Mouse (Mus musculus) heart, adult 2 months (tissue): ENCODE measurements at regions not wholly inside any gene's neighbourhood (a gene's known extent, or its start where the extent isn't known, plus 50 kb on each side); places are given as distances from the start of the nearest gene placed in this dataset.

Experiments
- DNase-seq, 2 experiments: peaks; one replicate each; pipeline ENCODE4 v3.0.0; 2021
- H3K27ac ChIP-seq: fragments of 200-600 bp; 2 replicates; pipeline ENCODE4 v1.8.1; 2022
- H3K27me3 ChIP-seq: fragments of 200-500 bp; 2 replicates; pipeline ENCODE4 v1.6.1; 2012; ENCODE audit warnings: mild to moderate bottlenecking, low read length, inconsistent platforms, mixed read lengths; ENCODE audit not compliant: control insufficient read depth, insufficient read depth
- H3K36me3 ChIP-seq: fragments of 200-500 bp; 2 replicates; pipeline ENCODE4 v1.6.1; 2012; ENCODE audit warnings: low read length, inconsistent platforms; ENCODE audit not compliant: control insufficient read depth, insufficient read depth
- H3K4me1 ChIP-seq: fragments of 200-500 bp; 2 replicates; pipeline ENCODE4 v1.6.1; 2011; ENCODE audit warnings: low read length; ENCODE audit not compliant: control insufficient read depth, insufficient read depth
- H3K4me3 ChIP-seq: fragments of 200-600 bp; 2 replicates; pipeline ENCODE4 v1.8.1; 2022
- H3K79me2 ChIP-seq: fragments of 200-500 bp; replicated peaks from 2 replicates; pipeline ENCODE4 v1.6.1; 2012; ENCODE audit warnings: mild to moderate bottlenecking, inconsistent platforms, low read length, moderate library complexity, mixed read lengths; ENCODE audit not compliant: control insufficient read depth, insufficient read depth
- H3K9ac ChIP-seq: fragments of 200-500 bp; 2 replicates; pipeline ENCODE4 v1.6.1; 2012; ENCODE audit warnings: low read depth, mild to moderate bottlenecking, control low read depth, inconsistent platforms, low read length, mixed read lengths
- CTCF ChIP-seq: fragments of 200-600 bp; IDR thresholded peaks from 2 replicates; pipeline ENCODE4 v1.8.1; 2022; ENCODE audit warnings: antibody characterized with exemption, mild to moderate bottlenecking, moderate library complexity
- EP300 ChIP-seq: fragments of 200-500 bp; IDR thresholded peaks from 2 replicates; pipeline ENCODE4 v1.6.1; 2011; ENCODE audit warnings: low read depth, low read length, control low read depth; ENCODE audit not compliant: insufficient read depth
- POLR2A ChIP-seq: fragments of 200-500 bp; IDR thresholded peaks from 2 replicates; pipeline ENCODE4 v1.6.1; 2011; ENCODE audit warnings: mild to moderate bottlenecking, low read depth, low read length, control low read depth; ENCODE audit not compliant: insufficient read depth
- WGBS: fragments of 180-500 bp; shearing (Covaris S2); methylation state at CpG from one replicate; pipeline ENCODE4 v1.1.7; 2018; 5-methylcytosine and 5-hydroxymethylcytosine counted together
- intact Hi-C: fragments of 180-260 bp; cut with DNase I; formaldehyde crosslinking; loops from one replicate; pipeline ENCODE4 v1.15.1; 2025

- WGBS, result 98% methylated on average over 1 of the region's 1 CpGs
- Histone ChIP-seq H3K4me1 (peaks cover 5% of the 10 kb centered on the region), H3K9ac (no peak overlapping the region), H3K79me2 (no peaks in the 10 kb centered on the region), H3K4me3 (no peak overlapping the region), H3K36me3 (no peaks in the 10 kb centered on the region), H3K27ac (peak overlapping the region; percentile 16; the same call in 1 of the 2 replicates), H3K27me3 (no peaks in the 10 kb centered on the region)
- DNase-seq, result no peak
- intact Hi-C loops, result loop anchor here (5.0 kb wide), 4 partner anchors 63 to 133 kb away; no protein-coding TSS in a partner anchor
- TF ChIP-seq POLR2A (no peak), EP300 (no peak), CTCF (no peak)
Observed at GRCm38 (mm10) chr9:41328959-41329358, 167.5 kb upstream of the Ubash3b start.

- DNase-seq, result peak in 1 of 2 experiments; percentile 3
- Histone ChIP-seq H3K27ac (peak overlapping the region; percentile 16; the same call in 1 of the 2 replicates), H3K9ac (no peak overlapping the region), H3K36me3 (no peaks in the 10 kb centered on the region), H3K79me2 (no peaks in the 10 kb centered on the region), H3K27me3 (no peaks in the 10 kb centered on the region), H3K4me3 (no peak overlapping the region), H3K4me1 (peaks cover 5% of the 10 kb centered on the region)
- intact Hi-C loops, result loop anchor here (5.0 kb wide), 4 partner anchors 64 to 134 kb away; no protein-coding TSS in a partner anchor
- TF ChIP-seq POLR2A (no peak), EP300 (no peak), CTCF (no peak)
- 59% methylated on average over 5 of the region's 5 CpGs for WGBS
Observed at GRCm38 (mm10) chr9:41328480-41328879, 167.0 kb upstream of the Ubash3b start.

GRCm38 (mm10) chr9:41328056-41328455 lies 166.6 kb upstream of the Ubash3b start:
- Histone ChIP-seq H3K27ac (peak overlapping the region; percentile 11; the same call in 1 of the 2 replicates), H3K79me2 (no peaks in the 10 kb centered on the region), H3K9ac (no peak overlapping the region), H3K36me3 (no peaks in the 10 kb centered on the region), H3K4me3 (no peak overlapping the region), H3K27me3 (no peaks in the 10 kb centered on the region), H3K4me1 (peaks cover 5% of the 10 kb centered on the region)
- intact Hi-C loops, result loop anchor here (5.0 kb wide), 4 partner anchors 64 to 134 kb away; no protein-coding TSS in a partner anchor
- no peak for TF ChIP-seq CTCF
- 18% methylated on average over 1 of the region's 1 CpGs for WGBS
- DNase-seq, result no peak

DNA sequence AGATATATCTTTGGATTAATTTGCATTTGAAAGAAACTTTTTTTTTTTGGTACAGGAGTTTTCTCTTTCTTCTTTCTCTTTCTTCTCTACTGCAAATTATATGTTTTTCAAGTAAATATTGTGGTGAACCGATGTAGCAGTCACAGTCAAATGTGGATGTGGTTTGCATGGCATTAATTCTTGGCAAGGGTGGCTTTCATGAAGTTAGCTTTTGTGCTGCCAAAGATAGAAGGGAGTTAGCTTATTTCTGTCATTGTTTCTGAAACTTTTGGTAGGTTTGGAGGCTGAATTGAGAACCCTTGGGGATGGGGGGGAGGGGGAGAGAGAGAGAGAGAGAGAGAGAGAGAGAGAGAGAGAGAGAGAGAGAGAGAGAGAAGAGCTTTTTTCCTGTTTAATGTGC lies 166.1 kb upstream of the Ubash3b start:
- no peaks in the 10 kb centered on the region for H3K36me3 ChIP-seq
- H3K79me2 ChIP-seq, result no peaks in the 10 kb centered on the region
- H3K27me3 ChIP-seq, result no peaks in the 10 kb centered on the region
- 63% methylated on average over 1 of the region's 1 CpGs for WGBS
- DNase-seq, result no peak
- H3K9ac ChIP-seq, result no peak overlapping the region
- no peak for TF ChIP-seq EP300
- TF ChIP-seq POLR2A, result no peak
- TF ChIP-seq CTCF, result no peak
- no peak overlapping the region for H3K4me3 ChIP-seq
- peaks cover 5% of the 10 kb centered on the region for H3K4me1 ChIP-seq
- peak overlapping the region; percentile 60 for H3K27ac ChIP-seq
- intact Hi-C loops, result loop anchor here (2.0 to 5.0 kb wide), 5 partner anchors 49 to 135 kb away; no protein-coding TSS in a partner anchor

DNA sequence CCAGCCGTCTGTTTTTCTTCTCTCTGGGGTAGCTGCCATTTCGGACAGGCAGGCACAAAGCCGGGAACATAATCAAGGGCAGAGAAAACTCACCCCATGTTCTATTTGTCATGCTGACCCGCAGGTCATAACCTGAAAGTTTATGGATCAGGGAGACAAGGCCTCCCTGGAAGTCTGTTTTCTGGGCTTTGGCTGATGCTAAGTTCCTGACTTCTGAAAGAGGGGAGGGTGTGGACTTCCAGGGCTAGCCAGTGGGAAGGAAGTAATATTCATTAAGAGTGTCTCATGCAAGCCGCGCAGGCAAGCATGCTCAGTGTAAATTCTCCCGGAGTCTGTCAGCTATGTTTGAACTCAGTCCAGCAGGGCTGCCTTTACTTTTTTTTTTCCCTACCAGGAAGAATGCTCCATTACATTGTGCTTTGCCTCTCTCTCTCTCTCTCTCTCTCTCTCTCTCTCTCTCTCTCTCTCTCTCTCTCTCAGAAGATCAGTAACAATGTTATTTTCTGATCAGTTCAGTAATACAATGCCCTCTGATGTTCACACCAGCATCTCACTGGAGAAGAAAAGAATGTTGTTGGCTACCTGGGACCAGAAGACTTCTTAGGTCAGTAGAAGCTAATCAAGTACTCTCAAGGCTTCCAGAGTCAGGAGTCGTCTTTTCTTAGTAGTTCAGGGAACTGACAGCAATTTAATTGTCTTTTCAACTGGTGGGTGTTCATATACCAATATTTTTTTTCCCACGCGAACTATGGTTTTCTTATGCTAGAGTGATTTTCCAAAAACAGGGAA lies 165.5 kb upstream of the Ubash3b start:
- H3K27me3 ChIP-seq, result no peaks in the 10 kb centered on the region
- WGBS, result 21% methylated on average over 10 of the region's 10 CpGs
- no peaks in the 10 kb centered on the region for H3K36me3 ChIP-seq
- DNase-seq, result peak; percentile 57 to 79
- H3K4me3 ChIP-seq, result no peak overlapping the region
- no peak overlapping the region for H3K9ac ChIP-seq
- peak; percentile 59; the same call in 1 of the 2 replicates for TF ChIP-seq EP300
- no peak for TF ChIP-seq CTCF
- H3K79me2 ChIP-seq, result no peaks in the 10 kb centered on the region
- intact Hi-C loops, result loop anchor here (2.0 to 5.0 kb wide), 5 partner anchors 50 to 135 kb away; no protein-coding TSS in a partner anchor
- H3K27ac ChIP-seq, result peak overlapping the region; percentile 60
- H3K4me1 ChIP-seq, result peaks cover 5% of the 10 kb centered on the region

DNA sequence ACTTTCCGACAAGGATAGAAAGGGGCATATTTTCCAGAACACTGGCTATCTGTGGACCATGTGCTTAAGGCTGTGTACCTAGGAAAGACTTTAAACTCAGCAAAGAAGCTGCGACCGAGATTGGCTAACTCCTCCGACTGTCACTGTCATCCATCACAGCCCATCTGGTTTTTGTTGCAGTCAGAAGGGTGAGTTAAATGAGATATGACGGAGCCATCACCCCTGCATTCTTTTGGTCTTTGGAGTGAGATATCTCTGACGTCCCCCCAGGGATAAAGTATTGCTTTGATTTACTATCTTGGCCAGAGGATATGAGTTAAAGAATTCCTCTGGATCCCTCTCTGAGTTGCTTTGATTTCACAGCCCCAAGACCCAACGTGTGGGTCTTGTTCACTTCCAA lies 160.0 kb upstream of the Ubash3b start:
- Histone ChIP-seq H3K36me3 (no peaks in the 10 kb centered on the region), H3K27ac (no peak overlapping the region), H3K4me1 (peaks cover 2% of the 10 kb centered on the region), H3K79me2 (no peaks in the 10 kb centered on the region), H3K9ac (no peak overlapping the region), H3K27me3 (no peaks in the 10 kb centered on the region), H3K4me3 (no peak overlapping the region)
- 47% methylated on average over 7 of the region's 7 CpGs for WGBS
- TF ChIP-seq POLR2A, result no peak
- no peak for TF ChIP-seq CTCF
- TF ChIP-seq EP300, result no peak
- no peak for DNase-seq
- intact Hi-C loops, result no loop called here
